Mouse (Mus musculus): Measurements from ENCODE around the gene Neu2. TPM values are rescaled to one million over a fixed set of nuclear protein-coding genes. Genes with fewer than 3 reads are reported as not detected.

Gene Neu2
- total RNA-seq, 2 experiments from 2014 or later, result not detected

GRCm38 (mm10) chr1:87640165-87640661, 130.5 kb downstream of the Neu2 start:
- intact Hi-C loops (cut with DNase I), result no loop called here
- DNase-seq, result peak; percentile 40 to 42

DNA sequence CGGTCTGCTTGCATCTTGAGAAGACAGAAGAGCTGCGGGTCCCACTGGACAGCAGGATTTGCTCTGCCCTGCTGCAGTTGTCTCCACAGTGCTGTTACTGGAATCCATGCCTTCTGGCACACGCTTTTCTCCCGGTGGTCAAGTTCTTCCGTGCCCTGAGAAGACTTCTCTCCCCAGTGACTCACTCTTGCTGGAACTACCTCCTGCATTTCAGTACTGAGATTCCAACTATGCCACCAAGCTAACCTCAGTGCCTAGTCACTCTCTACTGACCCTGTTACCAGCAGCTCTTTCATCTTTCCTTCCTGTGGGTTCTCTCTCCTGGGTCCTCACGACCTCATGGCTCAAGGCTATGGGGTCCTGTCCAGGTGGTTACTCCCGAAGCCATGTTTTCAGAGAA, 133.3 kb downstream of the Neu2 start:
- no peak for DNase-seq
- intact Hi-C loops (cut with DNase I), result no loop called here

DNA sequence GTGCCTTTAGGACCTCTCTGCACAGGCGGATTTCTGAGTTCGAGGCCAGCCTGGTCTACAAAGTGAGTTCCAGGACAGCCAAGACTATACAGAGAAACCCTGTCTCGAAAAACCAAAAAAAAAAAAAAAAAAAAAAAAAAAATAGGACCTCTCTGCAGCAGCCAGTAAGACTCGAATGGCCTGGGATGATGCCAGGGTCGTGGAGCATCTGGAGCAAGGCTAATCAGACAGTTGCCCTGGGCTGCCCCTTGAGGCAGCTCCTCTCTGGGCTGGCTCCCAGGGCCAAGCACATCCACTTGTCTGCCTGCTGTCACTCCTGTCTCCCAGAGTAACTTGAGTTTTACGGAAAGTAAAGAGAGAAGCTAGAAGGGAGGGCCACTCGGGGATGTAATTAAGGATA, 135.4 kb downstream of the Neu2 start:
- no peak for DNase-seq
- intact Hi-C loops (cut with DNase I), result no loop called here

DNA sequence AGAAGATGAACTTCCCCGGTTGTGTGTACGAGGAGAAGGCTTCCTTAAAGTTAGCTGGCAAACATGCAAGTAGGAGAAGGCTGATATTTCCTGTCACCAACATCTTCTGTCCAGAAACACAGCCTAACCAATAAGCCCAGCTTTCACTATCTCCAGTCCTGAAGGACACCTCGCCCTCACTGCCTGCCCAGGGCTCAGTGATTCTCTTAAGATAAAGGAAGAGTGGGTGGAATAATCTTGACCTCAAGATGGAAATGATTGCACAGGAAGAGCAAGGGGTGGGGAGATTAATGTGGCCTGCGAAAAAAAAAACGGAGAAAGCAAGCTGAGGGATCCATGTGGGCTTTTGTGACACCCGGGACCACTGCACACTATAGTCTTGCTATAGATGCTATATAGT, 136.1 kb downstream of the Neu2 start:
- intact Hi-C loops (cut with DNase I), result no loop called here
- DNase-seq, result no peak

Other genes starting within 250 kb of the Neu2 start
- gene Efhd1, start 245.5 kb upstream of the Neu2 start, total RNA-seq (2021), result 1 to 10 TPM; 4.2 to 4.6 TPM
- 10 to 100 TPM; 48.0 to 49.4 TPM for gene Gigyf2, start 182.9 kb upstream of the Neu2 start, total RNA-seq (2021)
- not detected for gene Kcnj13, start 115.2 kb upstream of the Neu2 start, total RNA-seq (2021)
- gene Snorc, start 39.6 kb upstream of the Neu2 start, total RNA-seq (2021), result not detected
- under 1 TPM; 0.49 to 0.57 TPM for gene Ngef, start 64.0 kb downstream of the Neu2 start, total RNA-seq (2021)
- 10 to 100 TPM; 16.4 to 18.1 TPM for gene Inpp5d, start 110.4 kb downstream of the Neu2 start, total RNA-seq (2021)
- gene Atg16l1, start 246.0 kb downstream of the Neu2 start, total RNA-seq (2021), result 10 to 100 TPM; 28.6 to 30.1 TPM